Comparison of ENCODE assay signal across 19 mouse cellular contexts in the genomic region with DNA sequence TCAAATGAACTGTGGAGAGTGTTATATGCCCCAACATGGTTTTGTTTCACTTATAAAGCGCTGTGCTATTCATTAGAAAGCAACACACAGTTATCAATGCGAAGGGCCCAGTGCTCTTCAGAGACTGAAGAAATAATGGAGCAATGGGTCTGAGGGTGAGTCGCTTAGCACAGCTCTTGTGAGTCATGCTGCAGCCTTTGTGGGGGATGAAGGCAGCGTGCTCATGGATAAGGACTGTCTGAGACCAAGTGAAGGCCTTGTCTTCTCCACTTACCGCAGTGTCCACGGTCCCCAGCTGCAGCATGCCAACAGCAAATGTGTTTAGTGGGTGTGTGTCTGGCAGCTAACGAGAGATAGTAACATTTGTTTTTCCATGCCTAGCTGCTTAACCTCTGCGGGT.
"Had no signal": no experiment of that assay in that cellular context is flagged by ENCODE, and none has a peak within 500 bp of the region (broad histone marks: within the 10 kb centered on the region; RNA-seq: fewer than 3 reads in every experiment).

No protein-coding gene starts in this region.

- H3K36me3 ChIP-seq: limb, embryonic 12.5 days; limb, embryonic 15.5 days; midbrain, embryonic 13.5 days had no signal

- H3K4me3 ChIP-seq: layer of hippocampus, adult 2 months; left cerebral cortex, adult 2 months; limb, embryonic 12.5 days; limb, embryonic 15.5 days; midbrain, embryonic 13.5 days had no signal

- H3K9ac ChIP-seq: limb, embryonic 12.5 days; limb, embryonic 15.5 days; liver, embryonic 14.5 days; liver, postnatal 0 days; lung, embryonic 14.5 days; midbrain, embryonic 13.5 days had no signal

- H3K27ac ChIP-seq: kidney, postnatal 0 days; layer of hippocampus, adult 2 months; left cerebral cortex, adult 2 months; limb, embryonic 12.5 days; limb, embryonic 15.5 days; liver, embryonic 14.5 days; macrophage; midbrain, embryonic 13.5 days; stomach, postnatal 0 days had no signal

- H3K4me1 ChIP-seq: limb, embryonic 12.5 days; limb, embryonic 15.5 days had no signal

- H3K27me3 ChIP-seq: limb, embryonic 12.5 days; limb, embryonic 15.5 days; midbrain, embryonic 13.5 days had no signal

- H3K4me2 ChIP-seq: limb, embryonic 12.5 days; limb, embryonic 15.5 days; liver, embryonic 11.5 days; lung, embryonic 14.5 days; midbrain, embryonic 13.5 days had no signal

- DNase-seq: kidney, postnatal 25 days; layer of hippocampus, adult 9-11 months; layer of hippocampus, postnatal 36 days; liver, postnatal 0 days; thymus, adult 2 months; thymus, postnatal 14 days; thymus, postnatal 4 days had no signal

- ATAC-seq: liver, postnatal 0 days; lung, postnatal 0 days; midbrain, embryonic 13.5 days had no signal

- H3K9me3 ChIP-seq: limb, embryonic 12.5 days; limb, embryonic 15.5 days; midbrain, embryonic 13.5 days had no signal
